Comparison of ENCODE assay signal across 16 mouse cellular contexts in genomic region chr14:32249616-32250015, GRCm38 (mm10).
"Had no signal": no experiment of that assay in that cellular context is flagged by ENCODE, and none has a peak within 500 bp of the region (broad histone marks: within the 10 kb centered on the region; RNA-seq: fewer than 3 reads in every experiment).

No protein-coding gene starts in this region.

- H3K4me1 ChIP-seq: limb, embryonic 13.5 days; liver, embryonic 15.5 days had no signal

- H3K9me3 ChIP-seq: hindbrain, embryonic 13.5 days; limb, embryonic 13.5 days; liver, embryonic 15.5 days; midbrain, embryonic 10.5 days; neural tube, embryonic 12.5 days had no signal

- H3K27ac ChIP-seq: hindbrain, embryonic 13.5 days; hindbrain, postnatal 0 days; limb, embryonic 13.5 days; liver, embryonic 15.5 days; midbrain, embryonic 10.5 days; neural tube, embryonic 12.5 days had no signal

- H3K4me3 ChIP-seq: hindbrain, embryonic 13.5 days; limb, embryonic 13.5 days; liver, embryonic 15.5 days; midbrain, embryonic 10.5 days; neural tube, embryonic 12.5 days had no signal

- H3K27me3 ChIP-seq: hindbrain, embryonic 13.5 days; limb, embryonic 13.5 days; liver, embryonic 15.5 days; neural tube, embryonic 12.5 days had no signal

- DNase-seq: left cerebral cortex, postnatal 4 days; lung, adult 2 months; lung, postnatal 4 days; midbrain, embryonic 14.5 days; right cerebral cortex, postnatal 4 days; spleen, adult 18-20 months; thymus, adult 18-20 months; thymus, postnatal 14 days had no signal

- H3K4me2 ChIP-seq: hindbrain, embryonic 13.5 days; limb, embryonic 13.5 days; liver, embryonic 15.5 days; neural tube, embryonic 12.5 days had no signal

- ATAC-seq: hindbrain, postnatal 0 days; intestine, embryonic 16.5 days; lung, postnatal 0 days had no signal

- H3K9ac ChIP-seq: hindbrain, embryonic 13.5 days; limb, embryonic 13.5 days; liver, embryonic 15.5 days; neural tube, embryonic 12.5 days had no signal
